Mouse (Mus musculus) CH12.LX (cell line): ENCODE measurements around the gene Pkdrej.

Experiments
- CHD1 ChIP-seq: IDR thresholded peaks from 2 replicates; pipeline ENCODE4 v1.6.1; 2012; ENCODE audit warnings: low read depth, low read length, improper control_type of control experiment, inconsistent platforms
- EP300 ChIP-seq: IDR thresholded peaks from 2 replicates; pipeline ENCODE4 v1.6.1; 2011; ENCODE audit warnings: low read length, improper control_type of control experiment
- NRF1 ChIP-seq: IDR thresholded peaks from 2 replicates; pipeline ENCODE4 v1.6.1; 2014; ENCODE audit warnings: low read depth, mild to moderate bottlenecking, inconsistent platforms, low read length, improper control_type of control experiment, moderate library complexity
- POLR2A ChIP-seq: IDR thresholded peaks from 2 replicates; pipeline ENCODE4 v1.6.1; 2011; ENCODE audit warnings: low read depth, mild to moderate bottlenecking, improper control_type of control experiment, low read length

GRCm38 (mm10) chr15:85840983-85841382, 19.4 kb upstream of the Pkdrej start:
- TF ChIP-seq NRF1: no peak
- no peak for TF ChIP-seq EP300
- no peak for TF ChIP-seq POLR2A
- TF ChIP-seq CHD1: no peak
